Mouse (Mus musculus) adrenal gland, adult 2 months (tissue): ENCODE measurements at regions not wholly inside any gene's neighbourhood (a gene's known extent, or its start where the extent isn't known, plus 50 kb on each side); places are given as distances from the start of the nearest gene placed in this dataset.
A peak's percentile ranks its signal among the peaks of the same experiment; 100 is the strongest.

ENCODE experiments used
- DNase-seq: peaks from one replicate; pipeline ENCODE4 v3.0.0; 2021

GRCm38 (mm10) chr7:36352761-36353160 lies 345.2 kb upstream of the Tshz3 start:
- no peak for DNase-seq

- DNase-seq: no peak
Observed at GRCm38 (mm10) chr7:36350616-36351015, 347.3 kb upstream of the Tshz3 start.

GRCm38 (mm10) chr7:36348195-36348594 lies 349.7 kb upstream of the Tshz3 start:
- DNase-seq: no peak

- DNase-seq: no peak
Observed at GRCm38 (mm10) chr7:36334857-36335256, 363.1 kb upstream of the Tshz3 start.

GRCm38 (mm10) chr7:36334091-36334490 lies 363.8 kb upstream of the Tshz3 start:
- DNase-seq: no peak

- DNase-seq: no peak
Observed at GRCm38 (mm10) chr7:36332633-36333032, 365.3 kb upstream of the Tshz3 start.

- no peak for DNase-seq
Observed at GRCm38 (mm10) chr7:36328141-36328540, 369.8 kb upstream of the Tshz3 start.

- no peak for DNase-seq
Observed at GRCm38 (mm10) chr7:36324035-36324434, 373.9 kb upstream of the Tshz3 start.

GRCm38 (mm10) chr7:36322181-36322580 lies 375.7 kb upstream of the Tshz3 start:
- no peak for DNase-seq

- DNase-seq: peak; percentile 4
Observed at GRCm38 (mm10) chr7:36317466-36318212, 380.3 kb upstream of the Tshz3 start.

- DNase-seq: no peak
Observed at GRCm38 (mm10) chr7:36313751-36314150, 384.2 kb upstream of the Tshz3 start.

- no peak for DNase-seq
Observed at GRCm38 (mm10) chr7:36309761-36310605, 387.9 kb upstream of the Tshz3 start.

GRCm38 (mm10) chr7:36308726-36309125 lies 389.2 kb upstream of the Tshz3 start:
- no peak for DNase-seq

- no peak for DNase-seq
Observed at GRCm38 (mm10) chr7:36308106-36308620, 389.8 kb upstream of the Tshz3 start.

GRCm38 (mm10) chr7:36277275-36277674 lies 420.6 kb upstream of the Tshz3 start:
- no peak for DNase-seq

- no peak for DNase-seq
Observed at GRCm38 (mm10) chr7:36268966-36269365, 429.0 kb upstream of the Tshz3 start.

GRCm38 (mm10) chr7:36265163-36265823 lies 432.6 kb upstream of the Tshz3 start:
- no peak for DNase-seq

GRCm38 (mm10) chr7:36262124-36262710 lies 435.7 kb upstream of the Tshz3 start:
- no peak for DNase-seq

- no peak for DNase-seq
Observed at GRCm38 (mm10) chr7:36257102-36257501, 440.8 kb upstream of the Tshz3 start.

GRCm38 (mm10) chr7:36247356-36247755 lies 444.6 kb upstream of the Zfp507 start:
- DNase-seq: no peak

- no peak for DNase-seq
Observed at GRCm38 (mm10) chr7:36236673-36237072, 433.9 kb upstream of the Zfp507 start.

- no peak for DNase-seq
Observed at GRCm38 (mm10) chr7:36229031-36229430, 426.2 kb upstream of the Zfp507 start.
